Mouse (Mus musculus): ENCODE measurements around the gene Fbxl7.

Fbxl7 gene

GRCm38 (mm10) chr15:26687729-26688128 is 207.7 kb downstream of the Fbxl7 start:
- DNase-seq: no peak

- no peak for DNase-seq
Observed at GRCm38 (mm10) chr15:26682279-26682678, 213.1 kb downstream of the Fbxl7 start.

- peak; percentile 20 for DNase-seq
Observed at GRCm38 (mm10) chr15:26673239-26673859, 222.0 kb downstream of the Fbxl7 start.

- no peak for DNase-seq
Observed at GRCm38 (mm10) chr15:26654988-26655387, 240.4 kb downstream of the Fbxl7 start.

- DNase-seq: no peak
Observed at GRCm38 (mm10) chr15:26642563-26642962, 252.8 kb downstream of the Fbxl7 start.

GRCm38 (mm10) chr15:26639726-26640125 is 255.7 kb downstream of the Fbxl7 start:
- DNase-seq: no peak

- DNase-seq: no peak
Observed at GRCm38 (mm10) chr15:26635591-26635990, 259.8 kb downstream of the Fbxl7 start.

- no peak for DNase-seq
Observed at GRCm38 (mm10) chr15:26628181-26628580, 267.2 kb downstream of the Fbxl7 start.

- no peak for DNase-seq
Observed at GRCm38 (mm10) chr15:26623242-26623641, 272.1 kb downstream of the Fbxl7 start.

- peak; percentile 7 for DNase-seq
Observed at GRCm38 (mm10) chr15:26620279-26620678, 275.1 kb downstream of the Fbxl7 start.

GRCm38 (mm10) chr15:26619221-26619620 is 276.2 kb downstream of the Fbxl7 start:
- DNase-seq: no peak

- no peak for DNase-seq
Observed at GRCm38 (mm10) chr15:26596239-26596638, 299.1 kb downstream of the Fbxl7 start.

GRCm38 (mm10) chr15:26579947-26580709 is 315.3 kb downstream of the Fbxl7 start:
- DNase-seq: no peak

GRCm38 (mm10) chr15:26578500-26578899 is 316.9 kb downstream of the Fbxl7 start:
- DNase-seq: no peak

- no peak for DNase-seq
Observed at GRCm38 (mm10) chr15:26566076-26566475, 329.3 kb downstream of the Fbxl7 start.

GRCm38 (mm10) chr15:26553620-26554019 is 341.8 kb downstream of the Fbxl7 start:
- no peak for DNase-seq

GRCm38 (mm10) chr15:26533997-26534700 is 361.2 kb downstream of the Fbxl7 start:
- DNase-seq: no peak

GRCm38 (mm10) chr15:26519220-26519631 is 376.2 kb downstream of the Fbxl7 start:
- no peak for DNase-seq

- DNase-seq: no peak
Observed at GRCm38 (mm10) chr15:26501024-26501423, 394.4 kb downstream of the Fbxl7 start.

Data from cerebellum, adult 9-11 months (tissue).